Mouse (Mus musculus) cortical plate, adult 2 months (tissue): ENCODE measurements around the gene Asic2.

Source experiments
- CTCF ChIP-seq: fragments of 200-500 bp; IDR thresholded peaks from 2 replicates; pipeline ENCODE4 v1.5.1; 2011; ENCODE audit warnings: mild to moderate bottlenecking, control low read depth, low read length; ENCODE audit not compliant: insufficient read depth; ENCODE audit errors: extremely low read depth
- POLR2A ChIP-seq: fragments of 200-500 bp; IDR thresholded peaks from 2 replicates; pipeline ENCODE4 v1.6.1; 2011; ENCODE audit warnings: mild to moderate bottlenecking, low read length, control low read depth; ENCODE audit not compliant: insufficient read depth; ENCODE audit errors: extremely low read depth

DNA sequence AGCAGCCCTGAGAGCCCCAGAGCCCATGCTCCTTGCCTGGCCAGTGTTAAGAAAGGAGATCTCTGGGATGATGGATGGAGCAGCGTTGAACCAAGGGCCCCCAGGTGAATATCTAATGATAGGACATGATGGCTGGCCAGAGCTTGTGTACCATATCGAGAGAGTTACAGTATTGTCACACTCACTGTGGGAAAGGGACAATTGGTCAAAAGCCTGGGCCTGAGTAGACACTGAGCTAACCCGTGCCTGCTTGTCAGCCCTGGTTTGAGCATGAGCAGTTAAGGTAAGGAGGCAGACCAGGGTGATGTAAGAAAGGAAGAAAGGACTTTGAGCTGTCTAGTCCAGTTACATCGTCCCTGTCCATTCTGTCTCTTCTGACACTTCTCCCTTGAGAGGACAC lies 365.3 kb downstream of the Asic2 start:
- TF ChIP-seq CTCF (no peak), POLR2A (no peak)
